Mouse (Mus musculus) testis, adult 2 months (tissue): ENCODE data around the gene Lhx9.

Experiments
- CTCF ChIP-seq: fragments of 200-500 bp; IDR thresholded peaks from 2 replicates; pipeline ENCODE4 v1.5.1; 2012; ENCODE audit warnings: low read depth, mild to moderate bottlenecking, inconsistent platforms, low read length, moderate library complexity; ENCODE audit not compliant: control insufficient read depth, insufficient read depth, insufficient replicate concordance
- POLR2A ChIP-seq: fragments of 200-500 bp; IDR thresholded peaks from 2 replicates; pipeline ENCODE4 v1.6.1; 2012; ENCODE audit warnings: low read depth, mild to moderate bottlenecking, inconsistent platforms, low read length, moderate library complexity; ENCODE audit not compliant: control insufficient read depth

DNA sequence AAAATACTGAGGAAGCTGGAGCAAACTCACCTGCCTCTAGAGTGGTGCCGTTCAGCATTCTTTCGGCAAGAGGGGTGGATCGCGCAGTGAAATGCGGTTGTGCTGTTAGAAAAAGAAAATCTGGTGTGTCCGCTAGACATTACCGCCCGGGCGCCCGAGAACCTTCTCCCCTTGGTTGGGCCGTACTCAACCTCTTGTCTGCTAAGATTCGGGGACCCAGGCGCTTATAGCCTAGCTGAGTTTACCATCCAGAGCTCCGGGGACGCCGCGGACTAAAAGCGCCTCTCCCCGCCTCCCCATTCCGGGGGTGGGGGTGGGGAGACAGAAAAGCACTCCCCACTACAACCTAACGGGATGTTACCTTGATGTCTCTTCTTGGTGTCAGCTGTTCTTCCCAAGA lies 1.2 kb downstream of the Lhx9 start:
- TF ChIP-seq CTCF (no peak), POLR2A (no peak)
